18 mouse cellular contexts compared by ENCODE assay signal in the genomic region with DNA sequence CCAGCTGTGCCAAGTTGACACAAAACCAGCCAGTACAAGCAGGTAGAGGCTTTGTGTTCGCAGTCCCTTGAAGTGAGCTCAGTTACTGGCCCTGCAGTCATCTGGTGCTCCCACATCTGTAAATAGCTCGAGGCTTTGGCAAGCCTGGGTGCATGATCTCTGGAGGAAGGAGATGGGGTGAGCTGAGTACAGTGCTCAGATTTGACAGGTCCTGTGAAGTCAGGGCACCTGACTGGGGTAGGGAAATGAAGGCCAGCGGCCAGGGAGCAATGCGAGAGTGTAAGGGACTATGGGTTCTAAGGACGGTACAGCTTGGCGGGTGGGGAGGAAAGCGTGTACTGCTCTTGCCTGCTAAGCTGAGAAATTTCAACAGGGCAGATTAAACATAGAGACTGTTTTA. TPM values are rescaled to one million over a fixed set of nuclear protein-coding genes. Genes with fewer than 3 reads are reported as not detected.
A peak's percentile ranks its signal among the peaks of the same experiment; 100 is the strongest.
DNase-seq lines count a peak whose midpoint lies in the region; ATAC-seq and TF ChIP-seq lines count a peak whose summit lies in the region.
"Had no signal": no experiment of that assay in that cellular context is flagged by ENCODE, and none has a peak within 500 bp of the region (broad histone marks: within the 10 kb centered on the region; RNA-seq: fewer than 3 reads in every experiment).

No protein-coding gene starts in this region.

- peak overlapping the region; percentile 49 for H3K27ac ChIP-seq in gastrocnemius, adult 2 months
- H3K27ac ChIP-seq in kidney, embryonic 15.5 days = peak overlapping the region; percentile 87
- 0 out of 2 replicates have a peak overlapping the region, but pooled peaks have one; percentile 36 for H3K27ac ChIP-seq in lung, embryonic 15.5 days
- H3K27ac ChIP-seq: embryonic facial prominence, embryonic 13.5 days; forebrain, embryonic 12.5 days; heart, embryonic 10.5 days; hindbrain, embryonic 15.5 days had no signal

- H3K4me1 ChIP-seq in kidney, embryonic 15.5 days = peaks cover 54% of the 10 kb centered on the region
- H3K4me1 ChIP-seq in lung, embryonic 15.5 days = peaks cover 58% of the 10 kb centered on the region

- H3K4me2 ChIP-seq in kidney, embryonic 15.5 days = no peak overlapping the region
- no peak overlapping the region for H3K4me2 ChIP-seq in lung, embryonic 15.5 days
- H3K4me2 ChIP-seq: embryonic facial prominence, embryonic 13.5 days; forebrain, embryonic 12.5 days; hindbrain, embryonic 15.5 days had no signal

- 84% methylated on average over 7 of the region's 7 CpGs for WGBS in kidney, embryonic 15.5 days
- WGBS in lung, embryonic 15.5 days = 81% methylated on average over 7 of the region's 7 CpGs

- intact Hi-C loops in gastrocnemius, adult 2 months (cut with DNase I) = no loop called here
- intact Hi-C loops in gastrocnemius, postnatal 36 days (cut with DNase I) = no loop called here

- no peak overlapping the region for H3K9ac ChIP-seq in kidney, embryonic 15.5 days
- no peak overlapping the region for H3K9ac ChIP-seq in lung, embryonic 15.5 days
- H3K9ac ChIP-seq: embryonic facial prominence, embryonic 13.5 days; forebrain, embryonic 12.5 days; hindbrain, embryonic 15.5 days had no signal

- H3K27me3 ChIP-seq in kidney, embryonic 15.5 days = no peaks in the 10 kb centered on the region
- no peaks in the 10 kb centered on the region for H3K27me3 ChIP-seq in lung, embryonic 15.5 days
- H3K27me3 ChIP-seq: embryonic facial prominence, embryonic 13.5 days; hindbrain, embryonic 15.5 days had no signal

- peaks cover 9% of the 10 kb centered on the region for H3K36me3 ChIP-seq in kidney, embryonic 15.5 days
- H3K36me3 ChIP-seq in lung, embryonic 15.5 days = peaks cover 8% of the 10 kb centered on the region

- no peak for TF ChIP-seq CTCF in gastrocnemius, adult 2 months (IDR thresholded peaks at IDR 0.05)

- H3K4me3 ChIP-seq in gastrocnemius, adult 2 months = no peak overlapping the region
- H3K4me3 ChIP-seq in kidney, embryonic 15.5 days (replicated peaks) = no peak overlapping the region
- no peak overlapping the region for H3K4me3 ChIP-seq in lung, embryonic 15.5 days
- H3K4me3 ChIP-seq: embryonic facial prominence, embryonic 13.5 days; forebrain, embryonic 12.5 days; heart, embryonic 10.5 days; hindbrain, embryonic 15.5 days had no signal

- no peak for ATAC-seq in kidney, embryonic 15.5 days (replicated peaks; ENCODE audit: low FRiP score)
- no peak for ATAC-seq in lung, embryonic 15.5 days (ENCODE audit: borderline replicate concordance, extremely low read depth, low FRiP score, low TSS enrichment)
- ATAC-seq in cerebellum, adult (ENCODE audit: insufficient number of reproducible peaks, low FRiP score, low TSS enrichment) = no peak
- ATAC-seq: forebrain, embryonic 16.5 days had no signal

- DNase-seq in gastrocnemius, adult 2 months = peak; percentile 55
- no peak for DNase-seq in gastrocnemius, postnatal 36 days
- no peak for DNase-seq in kidney, postnatal 36 days
- DNase-seq in lung, postnatal 10 days = no peak
- DNase-seq: adrenal gland, postnatal 10 days; cerebellum, adult 11-12 months; cerebellum, adult 9-10 months; cerebellum, postnatal 25 days; heart, postnatal 14 days had no signal

- H3K9me3 ChIP-seq in kidney, embryonic 15.5 days (replicated peaks) = no peaks in the 10 kb centered on the region
- H3K9me3 ChIP-seq in lung, embryonic 15.5 days = no peaks in the 10 kb centered on the region
- H3K9me3 ChIP-seq: embryonic facial prominence, embryonic 13.5 days; forebrain, embryonic 12.5 days; heart, embryonic 10.5 days; hindbrain, embryonic 15.5 days had no signal

RNA-seq across cellular contexts. Expression of a gene that starts 43.7 kb away (rescaled TPM):
- 1 to 10 TPM; 2.6 to 3.5 TPM for total RNA-seq in gastrocnemius, adult 2 months (2021)
- 1 to 10 TPM; 2.4 to 3.2 TPM for total RNA-seq in gastrocnemius, postnatal 36 days (2021)
- 22.6 and 25.5 TPM in 2 replicates for polyA plus RNA-seq in kidney, embryonic 15.5 days (2015; fragmentation: Nextera tagmentation; extraction: Ambion mirVana)
- 48.0 and 52.7 TPM in 2 replicates for polyA plus RNA-seq in lung, embryonic 15.5 days (2015; fragmentation: Nextera tagmentation; extraction: Ambion mirVana)
- total RNA-seq: MEL had no signal

Comparison
In these comparisons a context has a peak if more than half of its experiments do, and no peak if none do; other contexts are left out.
1. H3K27ac ChIP-seq: peak in every context shown above with its lines; median percentile 87 in kidney, embryonic 15.5 days; 49 in gastrocnemius, adult 2 months; 36 in lung, embryonic 15.5 days.